Mouse (Mus musculus) heart, embryonic 16.5 days (tissue): ENCODE measurements around the gene Btbd35f8. TPM values are rescaled to one million over a fixed set of nuclear protein-coding genes. Genes with fewer than 3 reads are reported as not detected.
"Not testable (repeated sequence)": the region's sequence is repeated elsewhere in the genome, so short reads cannot be mapped to it uniquely, and the experiment has no call there.

Source experiments
- ATAC-seq: fragments of 200-750 bp; cut with Nextera tagmentation; replicated peaks from 2 replicates; pipeline ENCODE4 v1.8.0; 2017; ENCODE audit warnings: moderate number of reproducible peaks; ENCODE audit not compliant: insufficient read depth, low FRiP score; ENCODE audit errors: extremely low read depth
- H3K27ac ChIP-seq: fragments of 300-500 bp; sonication (generic); 2 replicates; pipeline ENCODE4 v1.5.1; 2014; ENCODE audit warnings: mild to moderate bottlenecking, low read length, control low read depth, moderate library complexity
- H3K27me3 ChIP-seq: fragments of 300-500 bp; sonication (generic); 2 replicates; pipeline ENCODE4 v1.6.1; 2014; ENCODE audit warnings: low read length, mixed read lengths; ENCODE audit not compliant: control insufficient read depth, insufficient read depth
- H3K36me3 ChIP-seq: fragments of 300-500 bp; sonication (generic); 2 replicates; pipeline ENCODE4 v1.6.1; 2014; ENCODE audit not compliant: control insufficient read depth, insufficient read depth
- H3K4me1 ChIP-seq: fragments of 300-500 bp; sonication (generic); 2 replicates; pipeline ENCODE4 v1.6.1; 2014; ENCODE audit warnings: low read length, mixed read lengths; ENCODE audit not compliant: control insufficient read depth, insufficient read depth
- H3K4me2 ChIP-seq: fragments of 300-500 bp; sonication (generic); 2 replicates; pipeline ENCODE4 v1.6.1; 2014; ENCODE audit warnings: low read depth, mild to moderate bottlenecking, control low read depth, low read length
- H3K4me3 ChIP-seq: fragments of 300-500 bp; sonication (generic); 2 replicates; pipeline ENCODE4 v1.5.1; 2014; ENCODE audit warnings: mild to moderate bottlenecking, control low read depth, low read length
- H3K9ac ChIP-seq: fragments of 300-500 bp; sonication (generic); 2 replicates; pipeline ENCODE4 v1.6.1; 2014; ENCODE audit warnings: low read length, control low read depth
- H3K9me3 ChIP-seq: fragments of 300-500 bp; sonication (generic); replicated peaks from 2 replicates; pipeline ENCODE4 v1.6.1; 2016; ENCODE audit warnings: low read length; ENCODE audit not compliant: control insufficient read depth
- WGBS: fragments of 180-500 bp; shearing (Covaris S2); extraction: QIAGEN DNeasy Blood & Tissue Kit; methylation state at CpG from one replicate; pipeline ENCODE4 v1.1.7; 2014; 5-methylcytosine and 5-hydroxymethylcytosine counted together
- polyA plus RNA-seq: library from polyadenylated mRNA; unstranded; fragments of >200 nt; fragmentation: Nextera tagmentation; extraction: Ambion mirVana; gene quantifications from 2 replicates; pipeline ENCODE4 v1.2.1, GENCODE M21; 2015

Btbd35f8 gene
- not detected in 2 replicates for polyA plus RNA-seq

GRCm38 (mm10) chrX:34450224-34450623 lies at the start of gene Btbd35f8:
TSS of gene Btbd35f8 (plus strand) at chrX:34450524.
- not testable (repeated sequence) for H3K9me3 ChIP-seq, H3K36me3 ChIP-seq, H3K27me3 ChIP-seq, H3K4me1 ChIP-seq, H3K4me2 ChIP-seq, H3K4me3 ChIP-seq, H3K27ac ChIP-seq, H3K9ac ChIP-seq, ATAC-seq
- no CpG with 5 or more reads among the region's 3 CpGs for WGBS

Other genes with a start within 250 kb of the Btbd35f8 start
- gene Spin2g, start 211.8 kb upstream of the Btbd35f8 start, polyA plus RNA-seq: not detected in 2 replicates